24 mouse cellular contexts compared by ENCODE assay signal in the genomic region with DNA sequence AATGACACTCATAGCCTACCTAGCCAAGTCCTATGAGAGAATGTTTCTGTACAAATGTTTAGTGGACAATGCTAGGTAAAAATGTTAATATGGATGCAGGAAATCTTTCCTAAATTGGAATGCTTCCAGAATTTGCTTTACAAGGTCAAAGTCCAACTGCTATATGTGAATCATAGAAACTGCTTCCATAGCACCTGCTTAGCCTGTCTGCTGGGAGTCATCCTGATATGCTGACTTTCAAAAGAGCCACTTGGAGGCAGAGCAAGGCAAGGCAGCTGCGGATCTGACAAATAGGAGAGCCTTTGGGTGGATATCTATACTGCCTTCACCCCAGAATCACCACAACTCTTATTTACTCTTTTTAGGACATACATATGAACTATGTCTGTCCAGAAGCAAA. TPM values are rescaled to one million over a fixed set of nuclear protein-coding genes. Genes with fewer than 3 reads are reported as not detected.
"Had no signal": no experiment of that assay in that cellular context is flagged by ENCODE, and none has a peak within 500 bp of the region (broad histone marks: within the 10 kb centered on the region; RNA-seq: fewer than 3 reads in every experiment).

No protein-coding gene starts in this region.

- DNase-seq: gastrocnemius, postnatal 14 days; gastrocnemius, postnatal 36 days; heart, adult 11 months; heart, adult 2 months; heart, postnatal 4 days; kidney, adult 18-20 months; kidney, adult 8-10 months; kidney, postnatal 10 days; kidney, postnatal 25 days; kidney, postnatal 4 days; liver; liver, embryonic 13.5 days had no signal

- H3K4me3 ChIP-seq: heart, adult 2 months; heart, embryonic 13.5 days; heart, embryonic 15.5 days; hindbrain, embryonic 10.5 days; hindbrain, embryonic 12.5 days; left cerebral cortex, adult 2 months; limb, embryonic 10.5 days; limb, embryonic 12.5 days; liver, embryonic 13.5 days had no signal

- H3K4me1 ChIP-seq: heart, embryonic 13.5 days; heart, embryonic 15.5 days; hindbrain, embryonic 10.5 days; hindbrain, embryonic 12.5 days; limb, embryonic 10.5 days; limb, embryonic 12.5 days; liver, embryonic 13.5 days had no signal

- H3K27ac ChIP-seq: heart, adult 2 months; heart, embryonic 13.5 days; heart, embryonic 15.5 days; hindbrain, embryonic 10.5 days; hindbrain, embryonic 12.5 days; hindbrain, embryonic 14.5 days; left cerebral cortex, adult 2 months; limb, embryonic 10.5 days; limb, embryonic 12.5 days; liver, embryonic 13.5 days had no signal

- H3K4me2 ChIP-seq: heart, embryonic 11.5 days; heart, embryonic 13.5 days; heart, embryonic 15.5 days; hindbrain, embryonic 12.5 days; hindbrain, embryonic 14.5 days; limb, embryonic 12.5 days; liver, embryonic 11.5 days; liver, embryonic 13.5 days had no signal

- H3K27me3 ChIP-seq: heart, embryonic 13.5 days; heart, embryonic 15.5 days; hindbrain, embryonic 12.5 days; limb, embryonic 12.5 days; liver, embryonic 13.5 days had no signal

- H3K9me3 ChIP-seq: heart, embryonic 13.5 days; heart, embryonic 15.5 days; hindbrain, embryonic 10.5 days; hindbrain, embryonic 12.5 days; limb, embryonic 10.5 days; limb, embryonic 12.5 days; liver, embryonic 13.5 days had no signal

- H3K36me3 ChIP-seq: heart, embryonic 13.5 days; heart, embryonic 15.5 days; hindbrain, embryonic 10.5 days; hindbrain, embryonic 12.5 days; limb, embryonic 10.5 days; limb, embryonic 12.5 days; liver, embryonic 13.5 days had no signal

- ATAC-seq: hindbrain, embryonic 16.5 days; inflammation-experienced regulatory T-cells, adult 6 months had no signal

- H3K9ac ChIP-seq: heart, embryonic 13.5 days; heart, embryonic 15.5 days; hindbrain, embryonic 12.5 days; hindbrain, embryonic 14.5 days; limb, embryonic 12.5 days; liver, embryonic 13.5 days had no signal

RNA-seq across cellular contexts. Expression of gene Cyp2j6, which starts 14.5 kb away (rescaled TPM):
- polyA plus RNA-seq: inflammation-experienced regulatory T-cells, adult 6 months had no signal
